In the genomic region with DNA sequence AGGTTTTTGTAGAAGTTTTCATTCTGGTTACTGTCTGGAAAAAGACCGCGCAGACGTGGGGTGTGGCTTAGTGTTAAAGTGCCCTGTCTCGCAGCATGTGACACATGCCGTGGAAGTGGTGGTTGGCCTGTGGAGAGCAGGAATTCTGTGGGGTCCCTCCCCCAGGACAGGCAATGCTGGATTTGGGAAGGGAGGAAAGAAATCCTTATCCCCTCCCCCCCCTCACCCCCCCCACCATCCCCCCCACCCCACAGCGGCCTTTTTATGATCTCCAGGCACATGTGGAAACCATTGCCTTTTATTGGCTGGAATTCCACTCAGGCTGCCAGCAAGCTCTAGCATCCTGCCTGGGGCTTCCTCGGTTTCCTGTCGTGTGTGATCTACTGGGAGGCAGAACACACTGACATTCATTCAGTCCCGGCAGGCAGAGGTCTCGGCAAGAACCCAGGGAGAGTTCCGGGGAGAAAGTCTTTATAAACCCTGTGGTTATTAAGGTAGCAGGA, we compare ENCODE assay signal across 8 mouse cellular contexts. TPM values are rescaled to one million over a fixed set of nuclear protein-coding genes. Genes with fewer than 3 reads are reported as not detected.
DNase-seq lines count a peak whose midpoint lies in the region; ATAC-seq lines count a peak whose summit lies in the region.

No protein-coding gene starts in this region.

- intact Hi-C loops in left cerebral cortex, postnatal 25 days (cut with DNase I): no loop called here

- H3K27me3 ChIP-seq in kidney, embryonic 16.5 days (ENCODE audit: insufficient read depth, low read length): no peaks in the 10 kb centered on the region
- no peaks in the 10 kb centered on the region for H3K27me3 ChIP-seq in neural tube, embryonic 14.5 days (ENCODE audit: control insufficient read depth, insufficient read depth, low read length)

- peak; percentile 27 for DNase-seq in 3134 (ENCODE audit: extremely low read depth, insufficient read length, low spot score)
- DNase-seq in embryo, embryonic 10 days (ENCODE audit: low spot score): peak; percentile 71
- peak; percentile 12 to 53 for DNase-seq in heart, adult 9 months (ENCODE audit: low spot score in 2 of 2)
- DNase-seq in layer of hippocampus, postnatal 25 days (ENCODE audit: extremely low spot score in 1 of 2, low spot score in 1 of 2): no peak
- no peak for DNase-seq in left cerebral cortex, postnatal 25 days (ENCODE audit: low spot score in 2 of 2)
- DNase-seq in frontal cortex, postnatal 36 days (ENCODE audit: low spot score in 2 of 2): no peak

- peak overlapping the region; percentile 31 for H3K4me2 ChIP-seq in kidney, embryonic 16.5 days (replicated peaks; ENCODE audit: low read depth, low read length)
- no peak overlapping the region for H3K4me2 ChIP-seq in neural tube, embryonic 14.5 days (ENCODE audit: low read depth, low read length)

- 8% methylated on average over 11 of the region's 11 CpGs for WGBS in kidney, embryonic 16.5 days
- 18% methylated on average over 11 of the region's 11 CpGs for WGBS in neural tube, embryonic 14.5 days

- H3K9ac ChIP-seq in kidney, embryonic 16.5 days (replicated peaks; ENCODE audit: low read length): peak overlapping the region; percentile 50; the same call in 1 of the 2 replicates
- H3K9ac ChIP-seq in neural tube, embryonic 14.5 days (replicated peaks; ENCODE audit: low read depth, low read length): no peak overlapping the region

- H3K9me3 ChIP-seq in kidney, embryonic 16.5 days (ENCODE audit: low read length): no peaks in the 10 kb centered on the region
- H3K9me3 ChIP-seq in neural tube, embryonic 14.5 days (ENCODE audit: control insufficient read depth, low read length): no peaks in the 10 kb centered on the region

- peaks cover 44% of the 10 kb centered on the region for H3K4me1 ChIP-seq in kidney, embryonic 16.5 days (ENCODE audit: insufficient read depth, low read length)
- H3K4me1 ChIP-seq in neural tube, embryonic 14.5 days (ENCODE audit: control insufficient read depth, insufficient read depth, low read length): peaks cover 4% of the 10 kb centered on the region; the same call in 1 of the 2 replicates

- H3K4me3 ChIP-seq in kidney, embryonic 16.5 days (ENCODE audit: low read length): peak overlapping the region; percentile 7; the same call in 1 of the 2 replicates
- H3K4me3 ChIP-seq in neural tube, embryonic 14.5 days (ENCODE audit: low read depth, low read length): no peak overlapping the region

- peak overlapping the region; percentile 84 for H3K27ac ChIP-seq in kidney, embryonic 16.5 days (ENCODE audit: low read length)
- peak overlapping the region; percentile 28; the same call in 1 of the 2 replicates for H3K27ac ChIP-seq in neural tube, embryonic 14.5 days (ENCODE audit: low read depth, low read length)

- peak; percentile 66 for ATAC-seq in kidney, embryonic 16.5 days (ENCODE audit: low FRiP score, low TSS enrichment)
- ATAC-seq in neural tube, embryonic 14.5 days (ENCODE audit: low read depth): peak; percentile 24; the same call in 1 of the 2 replicates

- no peaks in the 10 kb centered on the region for H3K36me3 ChIP-seq in kidney, embryonic 16.5 days (ENCODE audit: insufficient read depth, low read length)
- no peaks in the 10 kb centered on the region for H3K36me3 ChIP-seq in neural tube, embryonic 14.5 days (ENCODE audit: control insufficient read depth, insufficient read depth, low read length)

RNA-seq across cellular contexts. Expression of gene Faap20, which starts 33.5 kb away (rescaled TPM):
- 77.4 and 77.8 TPM in 2 replicates for polyA plus RNA-seq in kidney, embryonic 16.5 days (2015; fragmentation: Nextera tagmentation; extraction: Ambion mirVana)
- 70.8 and 71.5 TPM in 2 replicates for polyA plus RNA-seq in neural tube, embryonic 14.5 days (2014; fragmentation: Nextera tagmentation; extraction: Ambion mirVana)
- 10 to 100 TPM; 29.2 to 36.6 TPM for total RNA-seq in layer of hippocampus, postnatal 25 days (2021)
- 10 to 100 TPM; 24.2 to 27.3 TPM for total RNA-seq in left cerebral cortex, postnatal 25 days (2021)

Comparison
In these comparisons a context has a peak if more than half of its experiments do, and no peak if none do; other contexts are left out.
1. DNase-seq: peak in 3134 (single experiment), embryo, embryonic 10 days (single experiment) and heart, adult 9 months (2 of 2); none in layer of hippocampus, postnatal 25 days (0 of 2), left cerebral cortex, postnatal 25 days (0 of 2) and frontal cortex, postnatal 36 days (0 of 2).